Mouse (Mus musculus) colon, adult 2 months (tissue): ENCODE measurements around the gene Tmprss5. TPM values are rescaled to one million over a fixed set of nuclear protein-coding genes. Genes with fewer than 3 reads are reported as not detected.

ENCODE experiments used
- polyA plus RNA-seq: library from polyadenylated mRNA; depleted of rRNA; stranded (reverse); fragments of >200 nt; gene quantifications from 2 replicates; pipeline ENCODE4 v1.2.3, GENCODE M21; 2012; rRNA removed

Gene Tmprss5
- polyA plus RNA-seq: 10.5 and 10.6 TPM in 2 replicates

DNA sequence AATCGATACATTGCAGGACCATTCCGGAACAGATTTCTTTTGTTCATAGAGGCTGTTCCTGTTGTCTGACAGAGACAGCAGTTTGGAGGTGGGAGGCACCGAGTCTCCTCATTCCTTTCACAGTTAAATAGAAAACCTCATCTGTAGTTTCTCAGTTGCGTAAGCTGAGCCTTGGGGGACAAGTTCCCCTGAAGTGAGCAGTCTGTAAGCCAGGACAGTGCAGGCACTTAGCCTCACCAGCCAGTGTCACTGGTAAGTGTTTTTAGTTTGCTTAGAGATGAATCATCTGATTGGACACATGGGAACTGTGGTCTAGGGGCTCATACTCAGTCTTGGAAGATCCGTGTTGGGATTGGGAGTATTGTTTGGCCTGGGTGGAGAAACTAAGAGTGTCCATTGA lies at the start of gene Tmprss5:
Gene Tmprss5, plus strand, starts transcription at position 154 of the 400 bp plus-strand sequence.

DNA sequence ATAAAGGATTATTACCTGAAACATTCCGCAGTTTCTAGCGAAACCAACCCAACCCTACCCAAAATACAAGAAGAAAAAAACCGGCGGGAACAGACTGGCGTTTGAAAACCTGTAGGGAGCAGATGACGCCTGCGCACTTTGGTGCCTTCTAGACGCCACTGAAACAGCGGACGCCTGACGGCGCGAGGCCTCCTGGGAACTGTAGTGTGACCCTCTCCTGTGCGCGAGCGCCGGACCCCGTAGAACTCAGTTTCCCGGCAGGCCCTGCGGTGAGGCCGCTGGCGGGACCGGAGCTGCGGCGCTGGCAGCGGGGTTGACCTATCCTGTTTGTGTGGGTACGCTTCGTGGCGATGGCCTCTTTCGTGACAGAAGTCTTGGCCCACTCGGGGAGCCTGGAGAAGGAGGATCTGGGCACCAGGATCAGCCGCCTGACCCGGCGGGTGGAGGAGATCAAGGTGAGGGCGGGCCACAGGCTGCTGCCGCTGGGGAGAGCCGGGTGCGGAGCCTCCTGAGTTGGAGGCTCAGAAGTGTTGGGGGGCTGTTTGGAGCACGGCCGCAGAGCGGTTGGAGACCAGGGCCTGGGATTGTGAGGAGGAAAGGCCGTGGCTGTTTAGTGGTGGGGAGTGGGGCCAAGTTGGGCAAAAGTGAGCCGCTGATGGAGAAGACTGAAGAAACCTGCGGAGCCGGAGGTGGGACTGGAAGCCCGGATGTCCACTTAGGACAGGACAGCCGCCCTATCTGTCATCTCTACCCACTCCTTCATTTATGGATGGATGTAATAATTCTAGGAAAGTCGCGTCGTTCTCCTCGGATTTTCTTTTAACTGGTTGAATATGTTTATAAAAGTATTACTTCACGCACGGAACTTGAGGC lies 25.5 kb upstream of the Tmprss5 start, which contains the start of gene Zw10:
Gene Zw10, plus strand, starts transcription at position 281 of the 873 bp plus-strand sequence.

Other genes starting within 250 kb of the Tmprss5 start
- 3.6 and 6.6 TPM in 2 replicates for gene Zbtb16, start 245.0 kb upstream of the Tmprss5 start, polyA plus RNA-seq
- 9.1 and 9.5 TPM in 2 replicates for gene Htr3a, start 170.2 kb upstream of the Tmprss5 start, polyA plus RNA-seq
- 0.52 and 0.59 TPM in 2 replicates for gene Htr3b, start 116.3 kb upstream of the Tmprss5 start, polyA plus RNA-seq
- gene Usp28, start 95.9 kb upstream of the Tmprss5 start, polyA plus RNA-seq: 10.9 and 15.2 TPM in 2 replicates
- gene Zw10, start 25.6 kb upstream of the Tmprss5 start, polyA plus RNA-seq: 7.6 and 7.7 TPM in 2 replicates
- gene Gm4894, start 169.3 kb downstream of the Tmprss5 start, polyA plus RNA-seq: not detected in 2 replicates